Mouse (Mus musculus): Measurements from ENCODE around the gene Gstt4. TPM values are rescaled to one million over a fixed set of nuclear protein-coding genes. Genes with fewer than 3 reads are reported as not detected.
"Not testable (repeated sequence)": the region's sequence is repeated elsewhere in the genome, so short reads cannot be mapped to it uniquely, and the experiment has no call there.

The Gstt4 gene
- polyA plus RNA-seq, 1 experiment = not detected

GRCm38 (mm10) chr10:75845306-75845930 is 23.1 kb upstream of the Gstt4 start:
- TF ChIP-seq MAX (IDR thresholded peaks at IDR 0.05) (no peak), FOSL1 (IDR thresholded peaks at IDR 0.05; ENCODE audit: insufficient read depth, low read length, poor library complexity, severe bottlenecking) (no peak), CTCF (IDR thresholded peaks at IDR 0.05; ENCODE audit: control insufficient read depth, insufficient read depth, insufficient read length) (no peak), CEBPB (IDR thresholded peaks at IDR 0.05; ENCODE audit: low read depth) (no peak), MYOD1 (IDR thresholded peaks at IDR 0.05; ENCODE audit: control insufficient read depth, insufficient read length, low read depth) (no peak), MYOG (IDR thresholded peaks at IDR 0.05; ENCODE audit: control insufficient read depth, extremely low read depth, insufficient read length) (no peak), USF1 (IDR thresholded peaks at IDR 0.05; ENCODE audit: low read depth) (no peak)
- Histone ChIP-seq H3K79me3 (ENCODE audit: low read depth) (no peaks in the 10 kb centered on the region), H3K4me3 (ENCODE audit: insufficient read depth, poor library complexity, severe bottlenecking) (no peak overlapping the region), H3K79me2 (ENCODE audit: control insufficient read depth, insufficient read depth) (no peaks in the 10 kb centered on the region), H3K36me3 (ENCODE audit: control insufficient read depth, insufficient read depth) (no peaks in the 10 kb centered on the region), H3K27me3 (ENCODE audit: control insufficient read depth, insufficient read depth, insufficient read length) (peaks cover 3% of the 10 kb centered on the region), H3ac (ENCODE audit: control insufficient read depth, insufficient read length, low read depth) (no peak overlapping the region)

- TF ChIP-seq MAX (IDR thresholded peaks at IDR 0.05) (no peak), MYOD1 (IDR thresholded peaks at IDR 0.05; ENCODE audit: control insufficient read depth, insufficient read length, low read depth) (no peak)
- Histone ChIP-seq H3ac (ENCODE audit: control insufficient read depth, insufficient read length, low read depth) (no peak overlapping the region), H3K27me3 (ENCODE audit: control insufficient read depth, insufficient read depth, insufficient read length) (peaks cover 3% of the 10 kb centered on the region), H3K79me2 (ENCODE audit: control insufficient read depth, insufficient read depth) (no peaks in the 10 kb centered on the region), H3K36me3 (ENCODE audit: control insufficient read depth, insufficient read depth) (no peaks in the 10 kb centered on the region), H3K4me3 (ENCODE audit: insufficient read depth, poor library complexity, severe bottlenecking) (no peak overlapping the region), H3K79me3 (ENCODE audit: low read depth) (no peaks in the 10 kb centered on the region)
Observed at GRCm38 (mm10) chr10:75844800-75845199, 22.5 kb upstream of the Gstt4 start.

GRCm38 (mm10) chr10:75843898-75844297 is 21.6 kb upstream of the Gstt4 start:
- H3ac ChIP-seq (ENCODE audit: control insufficient read depth, insufficient read length, low read depth); H3K4me3 ChIP-seq (ENCODE audit: insufficient read depth, poor library complexity, severe bottlenecking); H3K79me2 ChIP-seq (ENCODE audit: control insufficient read depth, insufficient read depth); H3K79me3 ChIP-seq (ENCODE audit: low read depth); H3K27me3 ChIP-seq (ENCODE audit: control insufficient read depth, insufficient read depth, insufficient read length); H3K36me3 ChIP-seq (ENCODE audit: control insufficient read depth, insufficient read depth): not testable (repeated sequence)

- H3K27me3 ChIP-seq (ENCODE audit: control insufficient read depth, insufficient read depth, insufficient read length) = no peaks in the 10 kb centered on the region
- TF ChIP-seq MYOD1 (IDR thresholded peaks at IDR 0.05; ENCODE audit: control insufficient read depth, insufficient read length, low read depth) (no peak), MYOG (IDR thresholded peaks at IDR 0.05; ENCODE audit: control insufficient read depth, extremely low read depth, insufficient read length) (no peak), USF1 (IDR thresholded peaks at IDR 0.05; ENCODE audit: low read depth) (no peak), FOSL1 (IDR thresholded peaks at IDR 0.05; ENCODE audit: insufficient read depth, low read length, poor library complexity, severe bottlenecking) (no peak), CTCF (IDR thresholded peaks at IDR 0.05; ENCODE audit: control insufficient read depth, insufficient read depth, insufficient read length) (no peak), MAX (IDR thresholded peaks at IDR 0.05) (no peak), CEBPB (IDR thresholded peaks at IDR 0.05; ENCODE audit: low read depth) (no peak)
- H3ac ChIP-seq (ENCODE audit: control insufficient read depth, insufficient read length, low read depth) = no peak overlapping the region
- no peaks in the 10 kb centered on the region for H3K36me3 ChIP-seq (ENCODE audit: control insufficient read depth, insufficient read depth)
- H3K4me3 ChIP-seq (ENCODE audit: insufficient read depth, poor library complexity, severe bottlenecking) = no peak overlapping the region
- no peaks in the 10 kb centered on the region for H3K79me2 ChIP-seq (ENCODE audit: control insufficient read depth, insufficient read depth)
- H3K79me3 ChIP-seq (ENCODE audit: low read depth) = no peaks in the 10 kb centered on the region
Observed at GRCm38 (mm10) chr10:75839092-75839491, 16.7 kb upstream of the Gstt4 start.

- peak within 1 kb of the TSS; percentile 19 for H3K4me3 ChIP-seq (ENCODE audit: insufficient read depth, poor library complexity, severe bottlenecking)
- no peaks in the 10 kb centered on the region for H3K36me3 ChIP-seq (ENCODE audit: control insufficient read depth, insufficient read depth)
- peak within 1 kb of the TSS; percentile 39 for H3ac ChIP-seq (ENCODE audit: control insufficient read depth, insufficient read length, low read depth)
- no peaks in the 10 kb centered on the region for H3K79me3 ChIP-seq (ENCODE audit: low read depth)
- no peaks in the 10 kb centered on the region for H3K27me3 ChIP-seq (ENCODE audit: control insufficient read depth, insufficient read depth, insufficient read length)
- no peaks in the 10 kb centered on the region for H3K79me2 ChIP-seq (ENCODE audit: control insufficient read depth, insufficient read depth)
- no peak for TF ChIP-seq MYOG (IDR thresholded peaks at IDR 0.05; ENCODE audit: control insufficient read depth, extremely low read depth, insufficient read length)
- TF ChIP-seq USF1 (IDR thresholded peaks at IDR 0.05; ENCODE audit: low read depth) = no peak
- TF ChIP-seq CTCF (IDR thresholded peaks at IDR 0.05; ENCODE audit: control insufficient read depth, insufficient read depth, insufficient read length) = no peak
- TF ChIP-seq MAX (IDR thresholded peaks at IDR 0.05) = peak; percentile 86
Observed at GRCm38 (mm10) chr10:75837248-75837759, 15.0 kb upstream of the Gstt4 start, which contains the start of gene Gstt2. TSS of gene Gstt2 (minus strand) at chr10:75837424.

- Histone ChIP-seq H3K79me2 (ENCODE audit: control insufficient read depth, insufficient read depth) (no peaks in the 10 kb centered on the region), H3K27me3 (ENCODE audit: control insufficient read depth, insufficient read depth, insufficient read length) (no peaks in the 10 kb centered on the region), H3K4me3 (ENCODE audit: insufficient read depth, poor library complexity, severe bottlenecking) (no peak overlapping the region), H3ac (ENCODE audit: control insufficient read depth, insufficient read length, low read depth) (no peak overlapping the region), H3K36me3 (ENCODE audit: control insufficient read depth, insufficient read depth) (no peaks in the 10 kb centered on the region), H3K79me3 (ENCODE audit: low read depth) (no peaks in the 10 kb centered on the region)
- TF ChIP-seq MYOD1 (IDR thresholded peaks at IDR 0.05; ENCODE audit: control insufficient read depth, insufficient read length, low read depth) (no peak), FOSL1 (IDR thresholded peaks at IDR 0.05; ENCODE audit: insufficient read depth, low read length, poor library complexity, severe bottlenecking) (no peak), MAX (IDR thresholded peaks at IDR 0.05) (no peak), CTCF (IDR thresholded peaks at IDR 0.05; ENCODE audit: control insufficient read depth, insufficient read depth, insufficient read length) (no peak), USF1 (IDR thresholded peaks at IDR 0.05; ENCODE audit: low read depth) (no peak), CEBPB (IDR thresholded peaks at IDR 0.05; ENCODE audit: low read depth) (no peak), MYOG (IDR thresholded peaks at IDR 0.05; ENCODE audit: control insufficient read depth, extremely low read depth, insufficient read length) (no peak)
Observed at GRCm38 (mm10) chr10:75835761-75836531, 13.6 kb upstream of the Gstt4 start.

Data from C2C12 (cell line).